Comparison of ENCODE assay signal across 14 mouse cellular contexts in the genomic region with DNA sequence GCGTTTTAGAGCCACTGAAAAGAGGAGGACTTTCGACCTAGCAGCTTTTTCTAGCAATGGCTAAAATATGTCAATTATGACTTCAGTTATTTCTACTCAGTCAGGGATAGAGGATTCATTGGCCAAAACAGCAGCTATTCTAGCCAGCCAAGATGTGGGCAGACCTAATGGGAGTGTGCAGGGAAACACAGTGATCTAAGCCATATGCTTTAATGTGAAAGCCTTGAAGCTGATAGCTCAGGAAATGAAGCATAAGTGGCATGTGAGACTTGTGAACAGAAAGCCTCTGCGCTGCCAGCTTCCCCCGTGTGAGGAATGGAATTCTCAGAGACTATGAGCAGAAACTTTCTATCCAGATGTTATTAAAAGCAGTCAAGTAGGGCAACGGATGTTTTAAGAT.
DNase-seq lines count a peak whose midpoint lies in the region; ATAC-seq and TF ChIP-seq lines count a peak whose summit lies in the region.
"Had no signal": no experiment of that assay in that cellular context is flagged by ENCODE, and none has a peak within 500 bp of the region (broad histone marks: within the 10 kb centered on the region; RNA-seq: fewer than 3 reads in every experiment).

No protein-coding gene starts in this region.

- H3K4me1 ChIP-seq in hindbrain, postnatal 0 days (ENCODE audit: insufficient read depth, low read length) = no peaks in the 10 kb centered on the region
- no peaks in the 10 kb centered on the region for H3K4me1 ChIP-seq in hindbrain, embryonic 11.5 days (replicated peaks; ENCODE audit: control insufficient read depth, insufficient read depth, low read length)
- no peaks in the 10 kb centered on the region for H3K4me1 ChIP-seq in heart, embryonic 11.5 days (ENCODE audit: control insufficient read depth, insufficient read depth, low read length)
- H3K4me1 ChIP-seq: embryonic facial prominence, embryonic 15.5 days; kidney, embryonic 15.5 days; limb, embryonic 12.5 days had no signal

- no peak overlapping the region for H3K27ac ChIP-seq in hindbrain, postnatal 0 days
- H3K27ac ChIP-seq in hindbrain, embryonic 11.5 days (ENCODE audit: low read depth, low read length) = no peak overlapping the region
- H3K27ac ChIP-seq in heart, embryonic 11.5 days (ENCODE audit: low read depth, low read length) = no peak overlapping the region
- H3K27ac ChIP-seq: embryonic facial prominence, embryonic 15.5 days; gastrocnemius, adult 2 months; heart, adult 2 months; kidney, embryonic 15.5 days; limb, embryonic 12.5 days had no signal

- no peaks in the 10 kb centered on the region for H3K27me3 ChIP-seq in hindbrain, postnatal 0 days (ENCODE audit: insufficient read depth, low read length)
- H3K27me3 ChIP-seq in hindbrain, embryonic 11.5 days (ENCODE audit: control insufficient read depth, insufficient read depth, low read length) = no peaks in the 10 kb centered on the region
- H3K27me3 ChIP-seq in heart, embryonic 11.5 days (ENCODE audit: control insufficient read depth, insufficient read depth, low read length) = no peaks in the 10 kb centered on the region
- H3K27me3 ChIP-seq: embryonic facial prominence, embryonic 15.5 days; kidney, embryonic 15.5 days; limb, embryonic 12.5 days had no signal

- no peak for ATAC-seq in hindbrain, postnatal 0 days
- ATAC-seq in hindbrain, embryonic 11.5 days (ENCODE audit: low FRiP score) = no peak
- no peak for ATAC-seq in heart, embryonic 11.5 days (replicated peaks; ENCODE audit: insufficient number of reproducible peaks, low FRiP score, low TSS enrichment)

- TF ChIP-seq CTCF in hindbrain, postnatal 0 days (IDR thresholded peaks at IDR 0.05; ENCODE audit: low read depth) = no peak

- no peak overlapping the region for H3K4me2 ChIP-seq in hindbrain, postnatal 0 days (ENCODE audit: low read depth, low read length)
- no peak overlapping the region for H3K4me2 ChIP-seq in hindbrain, embryonic 11.5 days (replicated peaks; ENCODE audit: low read depth, low read length)
- no peak overlapping the region for H3K4me2 ChIP-seq in heart, embryonic 11.5 days
- H3K4me2 ChIP-seq: embryonic facial prominence, embryonic 15.5 days; kidney, embryonic 15.5 days; limb, embryonic 12.5 days had no signal

- no peaks in the 10 kb centered on the region for H3K9me3 ChIP-seq in hindbrain, postnatal 0 days (ENCODE audit: low read length)
- H3K9me3 ChIP-seq in hindbrain, embryonic 11.5 days (ENCODE audit: control insufficient read depth, low read length) = no peaks in the 10 kb centered on the region
- H3K9me3 ChIP-seq in heart, embryonic 11.5 days (replicated peaks; ENCODE audit: control insufficient read depth, low read length) = no peaks in the 10 kb centered on the region
- H3K9me3 ChIP-seq: embryonic facial prominence, embryonic 15.5 days; kidney, embryonic 15.5 days; limb, embryonic 12.5 days had no signal

- H3K4me3 ChIP-seq in hindbrain, postnatal 0 days (ENCODE audit: low read length) = no peak overlapping the region
- no peak overlapping the region for H3K4me3 ChIP-seq in hindbrain, embryonic 11.5 days (ENCODE audit: low read depth, low read length)
- no peak overlapping the region for H3K4me3 ChIP-seq in heart, embryonic 11.5 days (ENCODE audit: low read depth, low read length)
- H3K4me3 ChIP-seq: embryonic facial prominence, embryonic 15.5 days; gastrocnemius, adult 2 months; heart, adult 2 months; kidney, embryonic 15.5 days; limb, embryonic 12.5 days had no signal

- DNase-seq in hindbrain, postnatal 0 days (ENCODE audit: low spot score) = peak; percentile 12
- no peak for DNase-seq in hindbrain, embryonic 11.5 days (ENCODE audit: low spot score)
- peak; percentile 59 for DNase-seq in brain, adult 2 months (ENCODE audit: low read depth, low spot score)
- peak; percentile 37 for DNase-seq in embryo, embryonic 11 days
- DNase-seq in layer of hippocampus, adult 9-11 months = peak; percentile 10
- DNase-seq in adrenal gland, adult 8-10 months = no peak
- DNase-seq: cerebellum, adult 9-10 months; gastrocnemius, adult 2 months; heart, adult 2 months; heart, postnatal 14 days had no signal

- no peak overlapping the region for H3K9ac ChIP-seq in hindbrain, postnatal 0 days (replicated peaks; ENCODE audit: low read length)
- no peak overlapping the region for H3K9ac ChIP-seq in hindbrain, embryonic 11.5 days (ENCODE audit: low read depth, low read length)
- H3K9ac ChIP-seq in heart, embryonic 11.5 days (ENCODE audit: low read depth, low read length) = no peak overlapping the region
- H3K9ac ChIP-seq: embryonic facial prominence, embryonic 15.5 days; kidney, embryonic 15.5 days; limb, embryonic 12.5 days had no signal

- 70% methylated on average over 5 of the region's 5 CpGs for WGBS in hindbrain, postnatal 0 days
- 75% methylated on average over 5 of the region's 5 CpGs for WGBS in hindbrain, embryonic 11.5 days
- WGBS in heart, embryonic 11.5 days (ENCODE audit: insufficient replicate concordance) = 65% methylated on average over 5 of the region's 5 CpGs

- H3K36me3 ChIP-seq in hindbrain, postnatal 0 days (ENCODE audit: insufficient read depth, low read length) = no peaks in the 10 kb centered on the region
- no peaks in the 10 kb centered on the region for H3K36me3 ChIP-seq in hindbrain, embryonic 11.5 days (ENCODE audit: control insufficient read depth, insufficient read depth, low read length)
- no peaks in the 10 kb centered on the region for H3K36me3 ChIP-seq in heart, embryonic 11.5 days (ENCODE audit: control insufficient read depth, insufficient read depth, low read length)
- H3K36me3 ChIP-seq: embryonic facial prominence, embryonic 15.5 days; kidney, embryonic 15.5 days; limb, embryonic 12.5 days had no signal

Comparison
In these comparisons a context has a peak if more than half of its experiments do, and no peak if none do; other contexts are left out.
1. DNase-seq: peak in hindbrain, postnatal 0 days (single experiment), brain, adult 2 months (single experiment), embryo, embryonic 11 days (single experiment) and layer of hippocampus, adult 9-11 months (single experiment); none in hindbrain, embryonic 11.5 days (single experiment) and adrenal gland, adult 8-10 months (single experiment).